Mouse (Mus musculus) gastrocnemius, adult 18-20 months (tissue): ENCODE results near the gene Cpxm2. TPM values are rescaled to one million over a fixed set of nuclear protein-coding genes. Genes with fewer than 3 reads are reported as not detected.

Source experiments
- DNase-seq: peaks from one replicate; pipeline ENCODE4 v3.0.0; 2021; ENCODE audit warnings: low spot score
- long read RNA-seq, 2 experiments: library from polyadenylated mRNA; stranded (forward); transcript quantifications; one replicate each; pipeline ENCODE4 v2.0.0; 2021
- total RNA-seq, 2 experiments: library from RNA; stranded (reverse); gene quantifications; 2 replicates each; pipeline ENCODE4 v1.2.3; 2021

Cpxm2 gene
- 1 to 10 TPM; 4.2 to 7.5 TPM for total RNA-seq
- long read RNA-seq, experiment 1, partial matches to known transcripts, result 0 of 4 reads
- long read RNA-seq, experiment 1, other reads (novel, unspliced or antisense), result 2 of 4 reads
- long read RNA-seq, experiment 2, partial matches to known transcripts, result 1 of 5 reads
- long read RNA-seq, experiment 2, other reads (novel, unspliced or antisense), result 2 of 5 reads

GRCm38 (mm10) chr7:132154368-132154961 lies at the start of gene Cpxm2:
Gene Cpxm2, minus strand, starts transcription at chr7:132154739.
- peak; percentile 9 for DNase-seq

GRCm38 (mm10) chr7:132204073-132204612 lies 49.6 kb upstream of the Cpxm2 start:
- no peak for DNase-seq

GRCm38 (mm10) chr7:132199686-132200085 lies 45.1 kb upstream of the Cpxm2 start:
- DNase-seq, result no peak

- no peak for DNase-seq
Observed at GRCm38 (mm10) chr7:132198806-132199205, 44.3 kb upstream of the Cpxm2 start.

- no peak for DNase-seq
Observed at GRCm38 (mm10) chr7:132197817-132198475, 43.4 kb upstream of the Cpxm2 start.

- DNase-seq, result peak; percentile 19
Observed at GRCm38 (mm10) chr7:132196581-132196980, 42.0 kb upstream of the Cpxm2 start.

- DNase-seq, result no peak
Observed at GRCm38 (mm10) chr7:132193606-132194005, 39.1 kb upstream of the Cpxm2 start.

GRCm38 (mm10) chr7:132187456-132187855 lies 32.9 kb upstream of the Cpxm2 start:
- no peak for DNase-seq

- DNase-seq, result no peak
Observed at GRCm38 (mm10) chr7:132183892-132184404, 29.4 kb upstream of the Cpxm2 start.

GRCm38 (mm10) chr7:132181586-132182198 lies 27.2 kb upstream of the Cpxm2 start:
- DNase-seq, result no peak

GRCm38 (mm10) chr7:132181042-132181441 lies 26.5 kb upstream of the Cpxm2 start:
- no peak for DNase-seq

GRCm38 (mm10) chr7:132179049-132179448 lies 24.5 kb upstream of the Cpxm2 start:
- no peak for DNase-seq

- DNase-seq, result no peak
Observed at GRCm38 (mm10) chr7:132174787-132175186, 20.2 kb upstream of the Cpxm2 start.

- DNase-seq, result no peak
Observed at GRCm38 (mm10) chr7:132174296-132174695, 19.8 kb upstream of the Cpxm2 start.

- no peak for DNase-seq
Observed at GRCm38 (mm10) chr7:132172220-132172619, 17.7 kb upstream of the Cpxm2 start.

GRCm38 (mm10) chr7:132171716-132172115 lies 17.2 kb upstream of the Cpxm2 start:
- no peak for DNase-seq

- DNase-seq, result no peak
Observed at GRCm38 (mm10) chr7:132169419-132170169, 15.1 kb upstream of the Cpxm2 start.

- no peak for DNase-seq
Observed at GRCm38 (mm10) chr7:132167239-132167638, 12.7 kb upstream of the Cpxm2 start.

GRCm38 (mm10) chr7:132162254-132162653 lies 7.7 kb upstream of the Cpxm2 start:
- DNase-seq, result no peak

GRCm38 (mm10) chr7:132158321-132159025 lies 3.9 kb upstream of the Cpxm2 start:
- DNase-seq, result no peak

- no peak for DNase-seq
Observed at GRCm38 (mm10) chr7:132153725-132154147, 803 bp downstream of the Cpxm2 start.
